Mouse (Mus musculus) lung, postnatal 0 days (tissue): ENCODE measurements around the gene Phf21a. TPM values are rescaled to one million over a fixed set of nuclear protein-coding genes. Genes with fewer than 3 reads are reported as not detected.

Experiments
- ATAC-seq: fragments of 200-750 bp; cut with Nextera tagmentation; 2 replicates; pipeline ENCODE4 v1.8.0; 2017; ENCODE audit warnings: moderate library complexity
- DNase-seq: peaks from one replicate; pipeline ENCODE4 v3.0.0-alpha.2; 2016; ENCODE audit warnings: low spot score
- H3K27ac ChIP-seq: fragments of 300-500 bp; sonication (generic); 2 replicates; pipeline ENCODE4 v1.5.1; 2014; ENCODE audit warnings: antibody characterized with exemption, mild to moderate bottlenecking, low read length, mixed read lengths
- H3K27me3 ChIP-seq: fragments of 300-500 bp; sonication (generic); replicated peaks from 2 replicates; pipeline ENCODE4 v1.6.1; 2014; ENCODE audit warnings: low read length, mixed read lengths; ENCODE audit not compliant: insufficient read depth
- H3K36me3 ChIP-seq: fragments of 300-500 bp; sonication (generic); 2 replicates; pipeline ENCODE4 v1.6.1; 2014; ENCODE audit warnings: low read length, mixed read lengths; ENCODE audit not compliant: insufficient read depth
- H3K4me1 ChIP-seq: fragments of 300-500 bp; sonication (generic); 2 replicates; pipeline ENCODE4 v1.6.1; 2014; ENCODE audit warnings: antibody characterized with exemption, low read depth, low read length, mixed read lengths; ENCODE audit not compliant: insufficient read depth
- H3K4me2 ChIP-seq: fragments of 300-500 bp; sonication (generic); replicated peaks from 2 replicates; pipeline ENCODE4 v1.6.1; 2014; ENCODE audit warnings: low read depth, mild to moderate bottlenecking, low read length, moderate library complexity, mixed read lengths
- H3K4me3 ChIP-seq: fragments of 300-500 bp; sonication (generic); 2 replicates; pipeline ENCODE4 v1.5.1; 2014; ENCODE audit warnings: low read depth, low read length
- H3K9ac ChIP-seq: fragments of 300-500 bp; sonication (generic); replicated peaks from 2 replicates; pipeline ENCODE4 v1.6.1; 2014; ENCODE audit warnings: low read depth, mild to moderate bottlenecking
- H3K9me3 ChIP-seq: fragments of 300-500 bp; sonication (generic); 2 replicates; pipeline ENCODE4 v1.6.1; 2016; ENCODE audit warnings: low read length, mixed read lengths
- CTCF ChIP-seq: IDR thresholded peaks from 2 replicates; pipeline ENCODE4 v1.5.1; 2016; ENCODE audit warnings: antibody characterized with exemption, mild to moderate bottlenecking
- EP300 ChIP-seq: IDR thresholded peaks from 2 replicates; pipeline ENCODE4 v1.6.1; 2016; ENCODE audit warnings: antibody characterized with exemption, mild to moderate bottlenecking, control low read depth
- WGBS: fragments of 180-500 bp; shearing (Covaris S2); extraction: QIAGEN DNeasy Blood & Tissue Kit; methylation state at CpG from one replicate; pipeline ENCODE4 v1.1.7; 2014; 5-methylcytosine and 5-hydroxymethylcytosine counted together
- polyA plus RNA-seq: library from polyadenylated mRNA; unstranded; fragments of >200 nt; fragmentation: Nextera tagmentation; extraction: Ambion mirVana; gene quantifications from 2 replicates; pipeline ENCODE4 v1.2.1, GENCODE M21; 2015

The Phf21a gene
- polyA plus RNA-seq, 1 experiment from 2014 or later, result 12.9 TPM

DNA sequence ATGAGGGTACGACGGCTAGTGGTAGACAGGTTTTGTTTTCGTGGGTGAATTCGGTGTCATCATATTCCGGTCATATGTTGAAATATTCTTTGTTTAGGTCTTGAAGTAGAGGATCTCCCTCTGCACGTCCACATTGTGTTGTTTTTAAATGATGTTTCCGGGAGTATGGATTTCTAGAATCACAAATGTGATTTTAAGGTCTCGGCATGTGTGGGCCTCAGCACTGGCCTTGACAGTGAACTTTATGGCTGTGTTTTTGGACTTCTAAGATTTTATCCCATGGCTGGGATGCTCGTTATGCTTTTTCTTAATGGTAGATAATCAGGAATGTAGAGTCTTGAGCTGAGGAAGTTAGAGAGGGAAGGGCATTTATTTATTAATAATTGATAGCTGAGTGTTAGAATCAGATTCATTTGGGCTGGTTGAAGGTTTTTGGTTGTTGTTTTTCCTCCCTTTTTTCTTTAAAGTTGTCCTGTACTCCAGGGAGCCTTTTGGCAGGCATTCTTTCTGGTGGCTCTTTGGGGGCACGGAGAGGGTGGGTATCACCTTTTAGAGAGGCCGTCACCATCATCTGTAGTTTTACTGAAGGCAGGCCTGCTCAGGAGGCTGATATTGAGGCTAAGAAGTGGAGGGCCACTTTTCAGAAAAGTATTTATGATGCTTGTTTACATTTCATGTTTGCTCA is 93.0 kb downstream of the Phf21a start:
- Histone ChIP-seq H3K4me2 (peak overlapping the region; percentile 86), H3K4me3 (peak overlapping the region; percentile 90), H3K27me3 (no peaks in the 10 kb centered on the region), H3K36me3 (no peaks in the 10 kb centered on the region), H3K27ac (peak overlapping the region; percentile 96), H3K4me1 (peaks cover 9% of the 10 kb centered on the region; the same call in 1 of the 2 replicates), H3K9ac (peak overlapping the region; percentile 69), H3K9me3 (no peaks in the 10 kb centered on the region)
- WGBS, result 10% methylated on average over 11 of the region's 11 CpGs
- DNase-seq, result peak; percentile 58
- no peak for ATAC-seq
- TF ChIP-seq CTCF (no peak), EP300 (no peak)

- TF ChIP-seq CTCF (peak; percentile 38), EP300 (no peak)
- H3K9ac ChIP-seq, result no peak overlapping the region
- no peaks in the 10 kb centered on the region for H3K27me3 ChIP-seq
- WGBS, result 57% methylated on average over 6 of the region's 6 CpGs
- no peak overlapping the region for H3K4me3 ChIP-seq
- peak overlapping the region; percentile 86; the same call in 1 of the 2 replicates for H3K4me2 ChIP-seq
- no peaks in the 10 kb centered on the region for H3K9me3 ChIP-seq
- DNase-seq (no peak), ATAC-seq (no peak)
- no peak overlapping the region for H3K27ac ChIP-seq
- no peaks in the 10 kb centered on the region for H3K36me3 ChIP-seq
- H3K4me1 ChIP-seq, result peaks cover 9% of the 10 kb centered on the region; the same call in 1 of the 2 replicates
These were observed 94.1 kb downstream of the Phf21a start for GRCm38 (mm10) chr2:92187061-92187460.

DNA sequence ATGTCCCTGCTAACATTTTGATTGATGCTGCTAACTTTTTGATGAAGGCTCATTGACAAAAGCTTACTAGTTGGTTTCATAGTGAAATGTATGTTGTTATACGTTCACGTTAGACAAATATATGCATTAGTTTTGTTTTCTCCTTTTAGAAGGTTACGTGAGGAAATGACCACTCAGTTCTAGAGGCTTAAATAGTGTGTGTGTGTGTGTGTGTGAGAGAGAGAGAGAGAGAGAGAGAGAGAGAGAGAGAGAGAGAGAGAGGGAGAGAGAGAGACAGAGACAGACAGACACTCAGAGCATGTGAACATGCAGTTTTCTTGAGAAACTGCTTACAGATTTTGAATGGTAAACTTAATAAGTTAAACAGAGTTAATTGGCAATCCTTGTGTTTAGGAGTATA is 95.8 kb downstream of the Phf21a start:
- H3K9ac ChIP-seq, result no peak overlapping the region
- no peaks in the 10 kb centered on the region for H3K27me3 ChIP-seq
- DNase-seq, result no peak
- no peak overlapping the region for H3K4me2 ChIP-seq
- no peak for ATAC-seq
- TF ChIP-seq EP300 (no peak), CTCF (no peak)
- no peak overlapping the region for H3K27ac ChIP-seq
- H3K4me1 ChIP-seq, result peaks cover 9% of the 10 kb centered on the region; the same call in 1 of the 2 replicates
- no peaks in the 10 kb centered on the region for H3K36me3 ChIP-seq
- no peaks in the 10 kb centered on the region for H3K9me3 ChIP-seq
- H3K4me3 ChIP-seq, result no peak overlapping the region
- WGBS, result 45% methylated on average over 3 of the region's 3 CpGs

GRCm38 (mm10) chr2:92190960-92191359 is 98.0 kb downstream of the Phf21a start:
- WGBS, result 47% methylated on average over 5 of the region's 5 CpGs
- Histone ChIP-seq H3K9me3 (no peaks in the 10 kb centered on the region), H3K4me1 (peaks cover 9% of the 10 kb centered on the region; the same call in 1 of the 2 replicates), H3K27ac (no peak overlapping the region), H3K36me3 (no peaks in the 10 kb centered on the region), H3K27me3 (no peaks in the 10 kb centered on the region), H3K9ac (no peak overlapping the region), H3K4me3 (no peak overlapping the region), H3K4me2 (no peak overlapping the region)
- TF ChIP-seq EP300 (no peak), CTCF (no peak)
- no peak for ATAC-seq
- no peak for DNase-seq

DNA sequence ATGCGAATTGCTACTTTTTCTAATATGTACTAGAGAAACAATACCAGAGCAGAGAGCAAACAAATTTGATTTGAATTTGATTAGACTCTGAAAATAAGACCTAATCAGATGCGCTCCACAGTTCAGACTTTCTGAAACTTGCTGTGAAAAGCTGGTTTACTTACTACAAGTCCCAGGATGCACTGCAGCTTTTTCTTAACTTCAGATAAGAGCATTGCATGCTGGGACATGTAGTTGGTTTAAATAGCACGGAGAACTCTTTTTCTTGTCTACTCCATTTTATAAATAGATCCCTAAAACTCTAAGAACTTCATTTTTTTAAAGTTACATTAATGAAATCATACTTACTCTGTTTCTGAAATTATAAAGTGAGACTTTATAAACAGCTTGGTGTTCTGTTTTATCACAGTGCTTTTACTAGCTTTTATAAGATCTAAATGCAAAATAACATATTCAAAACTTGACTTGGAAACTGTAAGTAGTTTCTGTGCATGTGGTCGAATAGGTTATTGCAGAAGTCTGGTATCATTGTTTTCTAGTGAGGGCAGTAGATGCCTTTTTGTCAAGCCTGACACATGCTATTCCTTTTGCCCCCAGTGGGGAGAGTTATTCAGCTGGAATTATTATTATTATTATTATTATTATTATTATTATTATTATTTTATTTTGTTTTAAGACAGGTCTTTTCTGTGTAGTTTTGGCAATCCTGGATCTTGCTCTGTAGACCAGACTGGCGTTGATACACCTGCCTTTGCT is 99.1 kb downstream of the Phf21a start:
- Histone ChIP-seq H3K9me3 (no peaks in the 10 kb centered on the region), H3K9ac (no peak overlapping the region), H3K4me1 (peaks cover 3% of the 10 kb centered on the region; the same call in 1 of the 2 replicates), H3K36me3 (no peaks in the 10 kb centered on the region), H3K4me2 (no peak overlapping the region), H3K27ac (no peak overlapping the region), H3K27me3 (no peaks in the 10 kb centered on the region), H3K4me3 (no peak overlapping the region)
- peak; percentile 65; the same call in 1 of the 2 replicates for ATAC-seq
- DNase-seq, result peak; percentile 95
- no peak for TF ChIP-seq EP300
- no peak for TF ChIP-seq CTCF
- WGBS, result 70% methylated on average over 5 of the region's 5 CpGs

- peak; percentile 43 for DNase-seq
- Histone ChIP-seq H3K4me3 (no peak overlapping the region), H3K9me3 (no peaks in the 10 kb centered on the region), H3K27ac (0 out of 2 replicates have a peak overlapping the region, but pooled peaks have one; percentile 33), H3K36me3 (no peaks in the 10 kb centered on the region), H3K27me3 (no peaks in the 10 kb centered on the region), H3K4me1 (peaks cover 6% of the 10 kb centered on the region; the same call in 1 of the 2 replicates), H3K9ac (no peak overlapping the region), H3K4me2 (no peak overlapping the region)
- 25% methylated on average over 6 of the region's 6 CpGs for WGBS
- ATAC-seq, result no peak
- TF ChIP-seq EP300 (no peak), CTCF (no peak)
These were observed 105.2 kb downstream of the Phf21a start for GRCm38 (mm10) chr2:92198126-92198525.
